Mouse (Mus musculus) myocyte (in vitro differentiated cells): ENCODE results near the gene Btbd35f5. TPM values are rescaled to one million over a fixed set of nuclear protein-coding genes. Genes with fewer than 3 reads are reported as not detected.
"Not testable (repeated sequence)": the region's sequence is repeated elsewhere in the genome, so short reads cannot be mapped to it uniquely, and the experiment has no call there.

Experiments used
- H3K27me3 ChIP-seq: one replicate; pipeline ENCODE4 v1.6.1; 2011; ENCODE audit not compliant: control insufficient read depth, insufficient read depth, insufficient read length
- H3K36me3 ChIP-seq: one replicate; pipeline ENCODE4 v1.6.1; 2011; ENCODE audit not compliant: control insufficient read depth, insufficient read depth
- H3K4me2 ChIP-seq: one replicate; pipeline ENCODE4 v1.6.1; 2011; ENCODE audit warnings: low read depth, control low read depth
- H3K4me3 ChIP-seq: one replicate; pipeline ENCODE4 v1.5.1; 2011; ENCODE audit warnings: mild to moderate bottlenecking, control low read depth, moderate library complexity
- H3K79me2 ChIP-seq: one replicate; pipeline ENCODE4 v1.6.1; 2011; ENCODE audit not compliant: control insufficient read depth, insufficient read depth
- H3ac ChIP-seq: one replicate; pipeline ENCODE4 v1.6.1; 2011; ENCODE audit not compliant: control insufficient read depth, insufficient read length
- polyA plus RNA-seq: library from polyadenylated mRNA; unstranded; fragments of >200 nt; fragmentation: generic; extraction: Trizol; gene quantifications from one replicate; pipeline ENCODE4 v1.2.1, GENCODE M21; 2012; ENCODE audit warnings: missing spikeins

The Btbd35f5 gene
- not detected for polyA plus RNA-seq

GRCm38 (mm10) chrX:32973597-32973996 lies at the start of gene Btbd35f5:
TSS of gene Btbd35f5 (plus strand) at chrX:32973897.
- not testable (repeated sequence) for H3K4me2 ChIP-seq, H3K4me3 ChIP-seq, H3K27me3 ChIP-seq, H3K79me2 ChIP-seq, H3K36me3 ChIP-seq, H3ac ChIP-seq

- not testable (repeated sequence) for H3K4me3 ChIP-seq, H3ac ChIP-seq, H3K4me2 ChIP-seq, H3K36me3 ChIP-seq, H3K79me2 ChIP-seq, H3K27me3 ChIP-seq
Observed at GRCm38 (mm10) chrX:32941468-32941867, 32.2 kb upstream of the Btbd35f5 start, which contains the start of gene Gm21789. TSS of gene Gm21789 (plus strand) at chrX:32941768.

Other genes starting within 250 kb of the Btbd35f5 start
- not detected for gene Btbd35f21, start 247.8 kb upstream of the Btbd35f5 start, polyA plus RNA-seq
- gene Btbd35f30, start 79.3 kb upstream of the Btbd35f5 start, polyA plus RNA-seq = not detected
- gene Gm21789, start 32.1 kb upstream of the Btbd35f5 start, polyA plus RNA-seq = not detected